Mouse (Mus musculus) urinary bladder, adult 18-20 months (tissue): ENCODE measurements around the gene Grid1.

ENCODE experiments used
- DNase-seq, 2 experiments: peaks; one replicate each; pipeline ENCODE4 v3.0.0; 2022; ENCODE audit warnings: low spot score in 2 of 2, mixed read lengths in 2 of 2

Gene Grid1

DNA sequence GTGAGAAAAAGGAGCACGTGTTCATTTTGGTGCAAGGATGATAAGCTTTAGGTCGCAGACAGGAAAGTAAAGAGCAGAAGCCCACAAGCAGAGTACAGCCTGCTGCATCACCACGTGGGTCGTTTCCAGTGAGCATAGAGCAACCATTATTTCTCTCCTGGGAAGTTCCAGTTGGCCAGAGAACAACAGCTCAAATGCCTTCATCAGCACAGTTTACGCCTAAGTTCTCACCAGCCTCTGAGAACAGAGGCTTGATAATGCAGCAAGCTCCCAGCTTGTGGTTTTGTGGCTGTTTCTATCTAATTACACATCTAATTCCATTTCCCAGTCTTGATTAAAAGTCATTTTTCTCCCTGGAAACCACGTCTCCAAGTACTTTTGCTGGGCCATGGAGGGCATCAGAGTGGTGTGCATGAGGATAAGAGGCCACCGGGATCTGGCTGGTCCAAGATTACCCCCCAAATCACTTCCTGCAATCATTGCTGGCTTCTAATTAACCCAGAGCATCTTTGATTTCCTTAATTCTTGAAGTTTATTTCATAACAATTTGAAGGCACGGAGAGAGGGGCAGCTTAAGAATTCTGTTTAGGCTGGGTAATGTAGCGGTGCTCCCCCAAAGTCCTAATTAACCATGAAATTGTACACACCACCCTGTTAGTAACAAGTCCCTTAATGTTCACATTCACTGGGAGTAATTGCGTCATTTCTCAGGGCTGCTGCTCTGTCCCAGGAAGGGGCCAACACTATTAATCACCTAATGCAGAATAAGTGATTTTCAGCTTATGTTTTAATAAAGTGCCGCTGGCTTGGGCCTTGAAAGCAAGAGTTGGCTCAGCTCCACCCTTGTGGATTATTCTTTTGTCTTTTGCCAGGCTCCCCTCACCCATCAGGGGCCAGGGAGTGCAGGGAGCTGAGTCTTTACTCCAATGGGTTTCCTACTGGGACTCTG is 292.7 kb downstream of the Grid1 start:
- no peak for DNase-seq

DNA sequence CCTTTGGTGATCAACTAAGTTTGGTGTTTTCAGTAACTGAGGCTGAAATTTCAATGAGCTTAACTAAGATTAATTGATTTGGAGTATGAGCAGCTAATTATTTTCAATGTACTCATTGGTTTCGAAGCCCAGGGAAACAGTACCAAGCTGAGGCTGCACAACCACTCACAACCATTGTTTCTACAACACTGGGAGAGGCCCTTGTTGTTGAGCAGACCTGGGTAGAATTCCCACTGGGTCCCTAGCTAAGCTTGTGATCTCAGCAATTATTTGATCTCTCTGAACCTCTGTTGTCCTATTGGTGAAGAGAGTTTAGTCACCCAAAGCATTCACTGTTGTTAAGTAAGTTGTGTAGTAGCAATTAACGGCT is 293.4 kb downstream of the Grid1 start:
- no peak for DNase-seq

DNA sequence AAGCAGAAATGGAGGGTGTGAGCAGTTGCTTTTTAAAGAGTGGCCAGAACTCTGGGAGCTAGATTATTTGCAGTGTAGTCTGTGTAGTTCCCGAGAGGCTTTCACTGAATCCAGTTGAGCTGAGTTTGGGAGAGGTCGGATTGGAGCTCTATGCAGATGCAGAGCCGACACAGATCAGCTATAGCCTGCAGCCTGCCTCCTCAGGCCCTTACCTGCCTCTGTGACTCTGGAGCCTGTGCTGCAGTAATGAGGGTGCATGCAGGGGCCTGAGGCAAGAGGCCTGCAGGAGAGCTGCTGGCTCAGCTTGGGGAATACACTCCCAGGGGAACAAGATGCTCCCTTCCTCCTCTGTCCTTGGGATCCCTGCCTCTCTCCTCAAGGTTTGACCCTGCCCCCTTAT is 296.0 kb downstream of the Grid1 start:
- no peak for DNase-seq

DNA sequence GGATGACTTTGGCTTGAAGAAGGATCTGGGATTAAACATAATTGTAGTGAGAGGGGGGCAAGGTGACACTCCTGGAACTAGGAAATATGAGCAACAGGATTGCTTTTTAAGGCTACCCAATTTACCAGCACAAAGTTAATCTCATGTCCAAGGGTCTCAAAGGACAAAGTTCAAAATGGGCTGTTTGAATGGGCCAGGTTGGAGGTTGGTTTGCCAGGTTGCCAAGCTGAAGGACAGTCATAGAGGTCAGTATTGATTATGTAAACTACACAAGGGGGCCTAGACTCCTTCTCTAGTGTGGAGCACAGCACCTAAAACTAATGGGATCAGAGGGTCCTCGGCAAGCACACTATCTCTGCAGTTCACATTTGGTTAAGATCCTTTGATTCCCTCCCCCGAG is 300.2 kb downstream of the Grid1 start:
- DNase-seq: no peak

DNA sequence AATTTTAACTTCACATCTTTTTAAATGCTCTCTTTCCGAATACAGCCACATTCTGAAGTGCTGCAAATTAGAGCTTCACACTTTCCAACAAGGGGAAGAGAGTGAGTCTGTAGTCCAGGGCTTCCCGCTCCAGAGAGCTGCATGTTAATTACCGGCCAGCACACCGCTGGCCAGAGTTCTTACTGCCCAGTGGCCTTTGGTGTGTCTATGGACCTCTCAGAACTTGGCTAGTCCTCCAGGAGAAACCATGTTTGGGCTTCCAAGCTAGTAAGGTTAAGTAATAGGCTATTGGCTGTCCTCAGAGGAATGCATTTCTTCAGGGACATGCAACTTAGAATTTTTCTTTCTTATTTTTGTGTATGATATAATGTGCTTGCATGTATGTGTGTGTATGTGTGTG is 301.0 kb downstream of the Grid1 start:
- no peak for DNase-seq

DNA sequence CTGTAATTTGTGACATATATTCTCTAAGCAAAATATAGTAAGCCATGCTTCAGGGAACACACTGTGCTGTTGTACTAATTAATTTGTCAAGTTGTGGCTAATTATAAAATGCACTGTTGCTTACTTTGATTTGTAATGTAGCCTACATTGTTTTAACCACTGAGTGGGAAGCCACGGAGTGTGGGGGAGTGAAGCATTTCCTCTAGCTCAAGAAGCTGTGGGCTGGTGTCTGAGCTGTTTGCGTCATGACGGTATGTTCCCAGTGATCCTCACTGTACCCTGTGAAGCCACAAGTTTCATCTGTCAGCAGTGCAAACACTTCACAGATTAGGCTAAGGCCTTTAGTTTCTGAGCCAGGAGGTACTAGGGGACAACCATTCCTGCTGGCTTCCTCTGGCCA is 302.2 kb downstream of the Grid1 start:
- no peak for DNase-seq

DNA sequence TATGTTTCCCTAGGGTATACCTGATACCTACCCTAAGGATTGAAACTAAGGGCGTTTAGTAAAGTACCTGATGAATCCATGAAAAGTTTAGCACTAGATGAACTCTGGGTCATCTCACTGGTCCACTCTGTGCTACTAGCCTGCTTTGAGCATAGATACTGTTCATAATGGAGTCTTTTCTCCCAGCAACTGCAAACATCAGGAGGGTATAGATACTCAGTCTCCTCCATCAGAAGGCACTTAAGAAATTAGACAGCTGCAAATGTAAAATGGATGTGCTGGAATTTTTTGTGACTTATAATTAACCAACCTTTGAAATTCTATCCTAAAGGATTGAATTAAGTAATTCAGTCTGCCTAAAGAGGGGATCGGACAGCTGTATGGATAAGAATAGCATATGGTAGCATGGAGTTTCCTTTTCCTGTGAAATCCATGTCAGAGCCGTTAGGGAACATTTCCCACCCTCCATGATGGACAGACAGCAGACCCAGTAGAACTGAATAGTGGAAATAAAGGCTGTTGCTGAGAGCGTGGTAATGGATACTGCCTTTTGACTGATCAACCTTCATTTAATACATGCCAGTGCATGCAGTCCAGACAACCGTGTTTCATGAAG is 303.5 kb downstream of the Grid1 start:
- no peak for DNase-seq

DNA sequence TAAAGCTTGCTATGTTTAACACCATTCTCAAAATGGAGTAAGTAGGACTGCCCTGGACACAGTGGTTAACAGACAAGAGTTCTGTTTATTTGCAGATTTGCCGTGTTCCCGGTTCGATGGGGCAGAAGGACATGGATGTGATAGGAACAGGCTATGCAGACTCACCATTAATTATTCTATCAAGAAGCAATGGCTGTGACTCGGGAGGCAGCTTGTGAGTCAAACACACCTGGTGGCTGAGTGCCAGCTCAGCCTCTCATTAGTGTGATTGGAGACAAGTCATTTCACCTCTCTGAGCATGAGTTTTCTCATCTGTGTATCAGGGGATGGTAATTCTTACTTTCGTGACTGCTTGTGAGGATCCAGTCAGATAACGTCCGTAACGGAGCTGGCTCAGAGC is 307.7 kb downstream of the Grid1 start:
- no peak for DNase-seq

DNA sequence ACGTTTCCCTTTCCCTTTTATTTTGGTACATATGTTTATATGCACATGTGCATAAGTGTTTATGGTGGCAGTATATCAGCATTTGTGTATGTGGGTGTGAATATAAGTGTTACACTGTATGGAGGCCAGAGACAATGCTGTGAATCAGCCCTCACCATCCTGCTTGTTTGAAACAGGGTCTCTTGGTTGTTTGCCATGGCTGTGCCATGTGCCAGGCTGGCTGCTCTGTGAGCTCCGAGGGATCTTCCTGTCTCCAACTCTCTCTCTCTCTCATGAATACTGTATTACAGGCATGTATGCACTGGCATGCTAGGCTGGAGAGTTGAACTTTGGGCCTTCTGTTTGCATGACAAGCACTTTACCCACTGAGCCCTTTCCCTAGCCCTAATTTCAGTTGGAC is 315.1 kb downstream of the Grid1 start:
- no peak for DNase-seq

DNA sequence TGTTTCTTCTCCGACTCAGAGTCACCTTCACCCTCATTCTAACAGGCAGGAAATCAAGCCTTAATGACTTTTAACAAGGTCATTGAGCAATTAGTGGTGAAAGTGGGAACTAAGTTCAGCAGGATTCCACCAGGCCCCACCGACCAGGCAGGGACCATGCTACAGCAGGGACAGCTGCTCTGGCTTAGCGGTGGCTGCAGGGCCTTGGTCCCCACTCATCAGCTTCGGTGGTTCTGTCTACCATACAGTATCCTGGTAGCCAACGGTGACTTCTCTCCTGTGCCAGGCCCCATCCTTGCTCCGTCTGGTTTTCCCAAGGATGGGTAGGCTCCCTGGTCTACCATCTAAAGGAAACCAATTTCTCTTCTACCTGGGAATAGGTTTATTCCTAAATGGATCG is 318.2 kb downstream of the Grid1 start:
- no peak for DNase-seq

DNA sequence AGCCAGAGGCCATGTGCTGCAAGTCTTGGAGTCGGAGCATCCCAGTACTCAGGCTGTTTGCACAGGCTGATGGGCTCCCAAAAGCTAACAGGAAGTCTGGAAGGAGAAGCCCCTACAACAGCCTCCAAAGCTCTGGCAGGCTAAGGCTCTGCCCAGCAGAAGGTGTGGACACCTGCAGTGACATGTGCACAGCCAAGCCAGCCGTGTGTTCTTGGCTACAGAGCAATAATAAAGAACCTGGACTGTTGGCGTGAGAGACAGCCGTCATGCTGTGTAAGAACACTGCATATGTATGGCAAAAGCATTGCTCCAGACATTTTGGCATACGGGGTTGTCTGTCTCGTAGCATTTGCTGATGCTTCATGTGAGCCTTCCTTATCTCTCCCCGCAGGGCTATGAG is 319.9 kb downstream of the Grid1 start:
- no peak for DNase-seq

DNA sequence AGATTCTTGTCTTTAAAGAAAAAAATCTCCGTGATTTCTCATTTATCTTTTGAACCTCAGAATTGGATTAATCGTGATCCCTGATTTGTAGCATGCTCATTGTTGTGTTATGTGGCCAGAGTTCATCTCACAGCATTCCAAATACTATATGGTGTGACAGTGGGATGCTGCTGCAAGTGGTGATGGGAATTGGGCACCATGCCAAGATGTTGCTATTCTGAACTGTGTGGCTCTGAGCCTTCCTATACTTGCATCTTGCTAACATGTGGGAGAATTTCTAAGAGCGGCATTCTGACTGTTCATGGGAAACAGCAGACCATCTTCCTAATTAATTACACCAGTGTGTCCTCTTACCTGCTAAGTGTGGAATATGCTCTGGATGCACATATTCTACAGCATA is 332.5 kb downstream of the Grid1 start:
- DNase-seq: no peak

DNA sequence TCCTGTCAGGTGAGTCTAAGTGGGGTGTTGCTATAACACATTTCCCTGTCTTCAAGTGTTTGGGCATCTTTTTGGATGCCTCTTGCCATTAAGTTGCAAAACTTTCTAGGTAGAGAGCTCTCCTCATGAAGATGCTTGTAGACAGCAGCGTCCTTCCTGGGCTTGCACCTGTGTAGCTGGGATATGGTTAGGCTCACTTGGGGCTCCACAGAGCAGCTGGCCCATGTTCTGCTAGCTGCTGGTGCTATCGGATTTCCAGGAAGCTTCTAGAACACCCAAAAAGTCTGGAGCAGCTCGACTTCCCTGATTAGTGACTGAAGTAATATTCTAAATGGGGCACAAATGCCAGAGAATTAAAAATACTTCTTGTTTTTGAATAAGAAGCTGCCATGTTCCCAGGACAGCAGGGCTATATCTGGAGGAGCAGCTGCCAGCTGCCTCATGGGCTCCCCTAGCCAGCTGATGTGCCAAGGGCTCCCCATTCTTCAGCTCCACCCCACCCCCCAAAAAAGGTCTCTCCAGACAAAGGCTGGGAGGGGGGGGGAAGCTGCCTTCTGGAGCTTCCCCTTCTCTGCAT is 333.9 kb downstream of the Grid1 start:
- DNase-seq: no peak

DNA sequence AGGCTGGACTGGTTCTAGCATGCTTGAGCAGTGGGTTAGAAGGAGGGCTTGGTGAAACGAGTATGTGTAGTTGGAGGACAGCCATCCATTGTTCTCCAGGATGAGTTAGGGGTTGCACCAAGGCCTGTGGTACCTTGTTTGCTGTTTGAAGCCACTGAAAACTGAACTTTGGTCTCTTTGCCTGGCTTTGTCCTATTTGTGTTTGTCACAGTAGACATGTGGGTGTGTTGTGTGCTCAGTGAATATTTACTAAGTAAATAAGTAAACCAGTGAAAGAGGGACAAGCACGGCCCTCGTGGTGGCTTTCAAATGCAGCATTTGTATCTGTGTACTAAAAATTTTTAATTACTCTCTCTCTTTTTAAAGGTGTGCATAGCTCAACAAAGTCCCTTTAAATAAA is 334.5 kb downstream of the Grid1 start:
- DNase-seq: no peak

DNA sequence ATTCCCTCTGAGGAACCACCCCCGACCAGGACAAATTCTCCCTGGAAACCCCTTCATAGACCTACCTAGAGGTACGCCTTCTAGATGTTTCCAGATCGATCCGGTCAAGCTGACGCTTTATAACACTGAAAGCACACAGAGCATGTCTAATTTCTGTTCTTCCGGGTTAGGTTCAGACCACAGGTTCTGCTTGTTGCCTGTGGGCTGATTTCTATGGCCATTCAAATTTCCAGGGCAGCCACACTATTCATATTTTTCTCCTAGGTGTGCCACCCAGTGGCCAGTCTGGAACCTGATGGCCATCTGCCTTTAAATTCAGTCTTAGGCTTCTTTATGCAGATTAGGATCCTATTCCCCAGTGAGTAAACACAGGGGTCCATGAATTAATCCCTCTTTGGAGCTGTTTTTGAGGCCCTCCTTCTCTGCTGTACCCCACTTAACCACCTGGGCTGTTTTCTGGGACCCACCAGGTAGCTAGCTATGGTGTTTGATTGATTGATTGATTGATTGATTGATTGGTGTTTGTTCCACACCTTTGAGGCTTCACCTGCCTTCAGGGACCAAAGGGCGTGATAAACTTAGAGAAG is 337.3 kb downstream of the Grid1 start:
- no peak for DNase-seq

DNA sequence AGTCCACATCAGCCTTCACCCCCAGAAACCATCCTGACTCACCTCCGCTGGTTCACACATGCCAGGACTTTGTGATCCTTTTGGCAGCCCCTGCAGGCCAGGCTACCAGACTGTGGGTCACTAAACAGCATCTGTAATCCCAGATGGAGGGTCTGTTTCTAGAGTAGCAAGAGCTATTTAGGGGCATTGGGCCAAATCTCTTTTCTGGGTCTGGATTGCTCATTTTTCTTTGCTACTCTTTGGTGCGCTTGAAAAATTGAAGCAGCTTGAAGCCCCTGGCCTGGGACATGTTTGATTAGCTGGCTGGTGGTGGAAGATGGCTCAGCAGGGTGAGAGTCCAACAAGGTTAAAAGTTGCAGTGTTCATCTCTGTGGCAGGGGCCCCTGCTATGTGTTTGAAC is 339.4 kb downstream of the Grid1 start:
- no peak for DNase-seq

DNA sequence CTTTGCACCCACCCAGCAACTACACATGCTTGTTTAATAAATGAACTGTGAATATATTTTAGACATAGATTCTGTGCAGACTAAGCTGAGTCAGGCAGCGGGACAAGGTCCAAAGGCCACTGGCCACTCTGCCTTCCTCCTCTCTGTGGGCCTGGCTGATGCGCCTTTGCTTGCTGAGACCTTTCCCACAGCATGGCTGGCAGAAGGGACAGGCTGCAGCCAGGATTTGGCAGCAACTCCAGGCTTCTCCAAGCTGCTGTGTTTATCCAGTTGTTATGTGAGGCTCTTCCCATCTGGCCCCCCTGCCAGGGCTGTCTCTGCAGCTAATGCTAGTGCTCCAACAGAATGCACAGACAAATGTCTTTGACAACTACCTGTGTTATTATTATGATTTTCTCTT is 347.5 kb downstream of the Grid1 start:
- DNase-seq: no peak

DNA sequence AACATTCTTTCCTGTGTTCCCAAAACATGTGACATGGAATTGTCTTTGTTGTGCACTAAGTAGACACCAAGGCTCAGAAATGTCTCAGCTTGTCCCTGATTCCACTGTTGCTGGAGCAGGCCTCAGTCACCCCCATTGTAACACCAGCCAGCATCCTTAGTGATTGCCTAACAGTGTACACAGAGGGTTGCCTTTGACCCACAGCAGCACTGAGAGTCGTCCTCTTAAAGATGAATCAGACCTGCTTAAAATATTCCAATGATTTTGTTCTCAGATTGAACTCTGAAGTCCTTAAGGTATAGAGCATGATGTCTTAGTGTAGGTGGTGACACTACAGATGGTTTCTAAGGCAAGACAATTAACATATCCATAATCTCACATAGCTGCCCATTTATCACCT is 354.0 kb downstream of the Grid1 start:
- no peak for DNase-seq

DNA sequence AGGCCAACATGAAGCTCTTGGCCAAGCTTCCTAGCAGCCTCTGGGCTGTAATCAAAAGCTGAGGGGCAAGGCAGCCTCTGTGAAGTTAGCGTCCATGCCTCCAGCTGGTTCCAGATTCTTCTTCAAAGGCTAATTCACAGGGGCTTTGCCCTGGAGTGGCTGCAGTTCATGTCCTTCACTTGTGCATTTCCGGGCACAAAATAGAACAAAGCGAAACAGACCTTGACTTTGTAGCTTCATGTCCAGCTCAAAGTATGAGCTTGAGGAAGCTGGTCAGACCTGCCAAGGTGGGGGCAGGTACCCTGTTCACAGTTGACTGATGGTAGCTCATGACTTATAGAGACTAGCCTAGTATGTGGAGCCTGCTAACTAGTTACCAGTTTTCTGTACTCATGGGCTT is 356.1 kb downstream of the Grid1 start:
- DNase-seq: no peak

DNA sequence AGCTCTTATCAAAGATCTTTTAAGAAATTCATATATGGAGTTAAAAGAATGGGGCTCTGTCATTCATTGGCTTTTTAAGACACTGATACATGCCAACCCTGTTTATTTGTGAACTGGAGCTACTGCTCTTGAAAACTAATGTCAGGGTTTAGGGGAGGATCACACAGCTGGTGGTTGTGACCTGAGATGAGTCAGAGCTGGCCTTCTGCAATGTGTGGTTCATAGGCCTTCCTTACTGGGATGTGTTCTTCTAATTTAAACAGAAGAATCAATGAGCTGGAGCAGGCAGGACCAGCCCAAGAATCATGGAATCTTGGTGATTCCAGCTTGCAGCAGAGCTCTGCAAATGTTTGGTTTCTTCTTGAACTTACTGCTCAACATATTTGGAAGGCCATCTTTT is 359.2 kb downstream of the Grid1 start:
- no peak for DNase-seq

DNA sequence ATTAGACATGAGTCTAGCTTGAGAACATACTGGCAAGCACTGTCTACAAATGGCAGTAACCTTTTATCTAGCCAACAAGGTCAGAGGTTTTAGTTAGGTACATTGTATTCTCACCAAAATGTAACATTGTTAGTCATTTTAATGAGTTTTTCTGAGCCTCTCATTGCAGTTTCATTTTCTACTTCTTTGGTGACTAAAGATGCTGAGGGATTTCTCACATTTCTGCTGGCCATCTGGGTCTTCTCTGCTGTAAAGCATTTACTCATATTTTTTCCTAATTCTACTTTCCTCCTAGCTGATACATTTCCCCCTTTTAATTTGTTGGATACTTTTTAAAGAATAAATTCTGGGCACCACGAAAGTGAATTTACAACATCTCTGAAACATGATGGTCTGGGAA is 365.5 kb downstream of the Grid1 start:
- no peak for DNase-seq

DNA sequence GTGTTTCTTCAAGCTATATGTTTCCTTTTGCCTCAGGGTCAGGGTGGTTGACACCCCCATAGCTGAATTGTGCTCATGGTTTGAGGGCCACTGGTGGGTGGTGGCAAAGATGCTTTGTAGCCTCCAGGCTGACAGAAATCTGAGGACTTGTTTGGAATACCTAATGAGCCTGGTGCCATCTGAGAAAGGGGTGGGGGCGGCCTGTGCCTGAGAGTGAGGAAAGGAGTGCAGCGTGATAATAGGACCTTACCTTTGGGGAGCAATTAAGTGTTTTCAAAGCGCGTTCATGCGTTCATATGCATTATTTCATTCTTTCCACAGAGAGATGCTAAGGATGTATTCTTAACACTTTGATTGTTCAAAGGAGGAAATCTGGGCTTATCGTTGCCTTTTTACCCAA is 372.3 kb downstream of the Grid1 start:
- DNase-seq: no peak

DNA sequence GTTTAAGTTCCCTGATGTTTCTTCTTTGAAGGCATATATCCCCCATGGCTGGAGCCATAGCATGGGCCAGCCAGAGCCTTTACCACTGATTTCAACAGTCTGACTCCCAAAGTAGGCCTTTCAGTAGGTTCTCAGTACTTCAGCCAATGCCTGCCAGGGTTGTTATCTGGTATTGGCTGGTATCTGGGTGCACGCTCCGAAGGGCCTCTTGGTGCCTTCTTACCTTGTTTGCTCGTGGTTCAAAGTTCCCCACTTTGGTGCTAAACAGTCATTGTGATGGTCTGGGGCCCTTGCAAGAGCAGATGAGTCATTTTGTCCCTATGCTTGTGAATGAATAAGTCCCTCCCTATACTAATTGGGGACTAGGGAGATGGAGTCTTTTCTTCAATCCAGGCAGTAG is 377.5 kb downstream of the Grid1 start:
- DNase-seq: no peak
